Mouse (Mus musculus) adipocyte (in vitro differentiated cells): ENCODE measurements around the gene Ccdc88c.
"Not testable (repeated sequence)": the region's sequence is repeated elsewhere in the genome, so short reads cannot be mapped to it uniquely, and the experiment has no call there.

Source experiments
- DNase-seq: peaks from one replicate; pipeline ENCODE4 v3.0.0-alpha.2; 2016; ENCODE audit warnings: low spot score

The Ccdc88c gene

GRCm38 (mm10) chr12:101017971-101018371, 10.9 kb downstream of the Ccdc88c start:
- no peak for DNase-seq

GRCm38 (mm10) chr12:101016412-101016928, 12.4 kb downstream of the Ccdc88c start:
- no peak for DNase-seq

- DNase-seq: no peak
These were observed 12.9 kb downstream of the Ccdc88c start for GRCm38 (mm10) chr12:101015926-101016325.

GRCm38 (mm10) chr12:101015165-101015560, 13.7 kb downstream of the Ccdc88c start:
- no peak for DNase-seq

- no peak for DNase-seq
These were observed 14.2 kb downstream of the Ccdc88c start for GRCm38 (mm10) chr12:101014549-101015164.

GRCm38 (mm10) chr12:101013668-101014067, 15.2 kb downstream of the Ccdc88c start:
- not testable (repeated sequence) for DNase-seq

GRCm38 (mm10) chr12:101013078-101013665, 15.7 kb downstream of the Ccdc88c start:
- DNase-seq: no peak

GRCm38 (mm10) chr12:101012197-101013077, 16.4 kb downstream of the Ccdc88c start:
- DNase-seq: no peak

GRCm38 (mm10) chr12:101011017-101011416, 17.8 kb downstream of the Ccdc88c start:
- no peak for DNase-seq

- no peak for DNase-seq
These were observed 18.5 kb downstream of the Ccdc88c start for GRCm38 (mm10) chr12:101010148-101010920.

- DNase-seq: no peak
These were observed 19.6 kb downstream of the Ccdc88c start for GRCm38 (mm10) chr12:101009225-101009624.

- no peak for DNase-seq
These were observed 20.2 kb downstream of the Ccdc88c start for GRCm38 (mm10) chr12:101008648-101009047.

- DNase-seq: no peak
These were observed 20.8 kb downstream of the Ccdc88c start for GRCm38 (mm10) chr12:101007968-101008481.

GRCm38 (mm10) chr12:101007427-101007826, 21.4 kb downstream of the Ccdc88c start:
- no peak for DNase-seq

GRCm38 (mm10) chr12:101005665-101006420, 23.0 kb downstream of the Ccdc88c start:
- no peak for DNase-seq

- DNase-seq: no peak
These were observed 23.9 kb downstream of the Ccdc88c start for GRCm38 (mm10) chr12:101004982-101005381.

GRCm38 (mm10) chr12:101002801-101003513, 25.9 kb downstream of the Ccdc88c start:
- DNase-seq: no peak

GRCm38 (mm10) chr12:100999061-100999954, 29.5 kb downstream of the Ccdc88c start:
- DNase-seq: no peak

GRCm38 (mm10) chr12:100998564-100998962, 30.3 kb downstream of the Ccdc88c start:
- peak; percentile 58 for DNase-seq
